Mouse (Mus musculus) left cerebral cortex, postnatal 14 days (tissue): ENCODE measurements around the gene Kcnip2. TPM values are rescaled to one million over a fixed set of nuclear protein-coding genes. Genes with fewer than 3 reads are reported as not detected.
A peak's percentile ranks its signal among the peaks of the same experiment; 100 is the strongest.

Source experiments
- DNase-seq, 2 experiments: peaks; one replicate each; pipeline ENCODE4 v3.0.0; 2021 to 2022; ENCODE audit warnings: low spot score in 2 of 2, mixed read lengths in 1 of 2
- intact Hi-C: fragments of 180-260 bp; cut with DNase I; formaldehyde crosslinking; loops from one replicate; pipeline ENCODE4 v1.15.1; 2025
- total RNA-seq, 2 experiments: library from RNA; stranded (reverse); gene quantifications; 2 replicates each; pipeline ENCODE4 v1.2.3; 2021

Gene Kcnip2
- total RNA-seq, 2 experiments from 2014 or later = 129 to 143 TPM

- peak; percentile 67 to 80 for DNase-seq
- intact Hi-C loops = loop anchor here (2.0 to 5.0 kb wide), 3 partner anchors 89 to 526 kb away; no protein-coding TSS in a partner anchor
These were observed 69.5 kb downstream of the Kcnip2 start for GRCm38 (mm10) chr19:45746153-45747020.

GRCm38 (mm10) chr19:45745344-45746152, 70.3 kb downstream of the Kcnip2 start:
- intact Hi-C loops = loop anchor here (2.0 to 5.0 kb wide), 3 partner anchors 88 to 525 kb away; no protein-coding TSS in a partner anchor
- DNase-seq = no peak

- intact Hi-C loops = no loop called here
- no peak for DNase-seq
These were observed 72.2 kb downstream of the Kcnip2 start for GRCm38 (mm10) chr19:45743619-45744018.

GRCm38 (mm10) chr19:45742984-45743575, 72.8 kb downstream of the Kcnip2 start:
- DNase-seq = no peak
- intact Hi-C loops = no loop called here

GRCm38 (mm10) chr19:45742218-45742983, 73.5 kb downstream of the Kcnip2 start, which contains the start of gene Fgf8:
Fgf8 (minus strand) TSS chr19:45742915.
- intact Hi-C loops = no loop called here
- no peak for DNase-seq

Other genes starting within 250 kb of the Kcnip2 start
- gene Fbxw4, start 155.7 kb downstream of the Kcnip2 start, total RNA-seq = 10 to 100 TPM; 32.3 to 34.8 TPM
- not detected for gene Fgf8, start 73.1 kb downstream of the Kcnip2 start, total RNA-seq
- gene Npm3, start 66.5 kb downstream of the Kcnip2 start, total RNA-seq = 1 to 10 TPM; 6.8 to 7.6 TPM
- 100 to 1,000 TPM; 132 to 136 TPM for gene Mgea5, start 32.2 kb downstream of the Kcnip2 start, total RNA-seq
- 10 to 100 TPM; 20.8 to 21.9 TPM for gene Armh3, start 182.4 kb upstream of the Kcnip2 start, total RNA-seq
- gene Hps6, start 187.4 kb upstream of the Kcnip2 start, total RNA-seq = 1 to 10 TPM; 3.8 to 4.6 TPM
- 10 to 100 TPM; 26.6 to 28.5 TPM for gene Pprc1, start 228.8 kb upstream of the Kcnip2 start, total RNA-seq
- gene Ldb1, start 229.2 kb upstream of the Kcnip2 start, total RNA-seq = 100 to 1,000 TPM in 1 of 2 experiments, 10 to 100 TPM in 1; 89.7 to 101 TPM